Comparison of ENCODE assay signal across 24 mouse cellular contexts in the genomic region with DNA sequence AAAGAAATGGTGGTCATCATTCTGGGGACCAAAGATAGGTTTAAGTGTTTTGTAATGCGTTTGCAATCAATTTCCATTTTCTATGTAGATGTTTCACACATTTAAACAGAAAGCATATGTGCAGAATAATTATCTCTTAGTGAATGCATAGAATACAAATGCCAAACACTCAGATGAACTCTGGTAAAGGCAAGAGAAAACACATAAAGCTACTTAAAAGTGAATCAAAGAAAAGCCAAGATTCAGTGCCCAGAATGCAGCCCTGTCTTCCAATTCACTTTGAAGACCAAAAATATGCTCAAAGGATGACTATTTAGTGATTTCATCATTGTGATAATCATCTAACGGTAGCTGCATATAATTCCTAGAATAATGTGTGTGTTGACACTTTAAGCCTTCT.
"Had no signal": no experiment of that assay in that cellular context is flagged by ENCODE, and none has a peak within 500 bp of the region (broad histone marks: within the 10 kb centered on the region; RNA-seq: fewer than 3 reads in every experiment).

No protein-coding gene starts in this region.

- ATAC-seq: hindbrain, embryonic 16.5 days; inflammation-experienced regulatory T-cells, adult 6 months had no signal

- DNase-seq: gastrocnemius, postnatal 25 days; heart, adult 18-20 months; heart, postnatal 10 days; heart, postnatal 4 days; kidney, adult 18-20 months; kidney, adult 8-10 months; kidney, postnatal 10 days; kidney, postnatal 25 days; kidney, postnatal 4 days; liver; liver, embryonic 13.5 days had no signal

- H3K27ac ChIP-seq: heart, embryonic 10.5 days; hindbrain, embryonic 10.5 days; hindbrain, embryonic 12.5 days; hindbrain, embryonic 14.5 days; intestine, embryonic 15.5 days; layer of hippocampus, adult 2 months; limb, embryonic 10.5 days; limb, embryonic 12.5 days; liver, embryonic 13.5 days; liver, embryonic 15.5 days had no signal

- H3K4me3 ChIP-seq: heart, embryonic 10.5 days; heart, embryonic 12.5 days; hindbrain, embryonic 10.5 days; hindbrain, embryonic 12.5 days; intestine, embryonic 15.5 days; layer of hippocampus, adult 2 months; limb, embryonic 10.5 days; limb, embryonic 12.5 days; liver, embryonic 13.5 days; liver, embryonic 15.5 days had no signal

- H3K4me1 ChIP-seq: heart, embryonic 10.5 days; heart, embryonic 12.5 days; hindbrain, embryonic 10.5 days; hindbrain, embryonic 12.5 days; intestine, embryonic 15.5 days; limb, embryonic 10.5 days; limb, embryonic 12.5 days; liver, embryonic 13.5 days; liver, embryonic 15.5 days had no signal

- H3K9me3 ChIP-seq: heart, embryonic 10.5 days; heart, embryonic 12.5 days; hindbrain, embryonic 10.5 days; hindbrain, embryonic 12.5 days; intestine, embryonic 15.5 days; limb, embryonic 10.5 days; limb, embryonic 12.5 days; liver, embryonic 13.5 days; liver, embryonic 15.5 days had no signal

- H3K27me3 ChIP-seq: heart, embryonic 12.5 days; hindbrain, embryonic 12.5 days; intestine, embryonic 15.5 days; limb, embryonic 12.5 days; liver, embryonic 13.5 days; liver, embryonic 15.5 days had no signal

- H3K4me2 ChIP-seq: heart, embryonic 12.5 days; hindbrain, embryonic 12.5 days; hindbrain, embryonic 14.5 days; intestine, embryonic 15.5 days; limb, embryonic 12.5 days; liver, embryonic 11.5 days; liver, embryonic 13.5 days; liver, embryonic 15.5 days had no signal

- H3K36me3 ChIP-seq: heart, embryonic 10.5 days; heart, embryonic 12.5 days; hindbrain, embryonic 10.5 days; hindbrain, embryonic 12.5 days; intestine, embryonic 15.5 days; limb, embryonic 10.5 days; limb, embryonic 12.5 days; liver, embryonic 13.5 days; liver, embryonic 15.5 days had no signal

- H3K9ac ChIP-seq: heart, embryonic 12.5 days; hindbrain, embryonic 12.5 days; hindbrain, embryonic 14.5 days; intestine, embryonic 15.5 days; limb, embryonic 12.5 days; liver, embryonic 13.5 days; liver, embryonic 15.5 days had no signal
